Mouse (Mus musculus): ENCODE measurements around the gene Auh. TPM values are rescaled to one million over a fixed set of nuclear protein-coding genes. Genes with fewer than 3 reads are reported as not detected.
A peak's percentile ranks its signal among the peaks of the same experiment; 100 is the strongest.

Gene Auh
- 10 to 100 TPM; 73.3 to 81.6 TPM for total RNA-seq (2021)

DNA sequence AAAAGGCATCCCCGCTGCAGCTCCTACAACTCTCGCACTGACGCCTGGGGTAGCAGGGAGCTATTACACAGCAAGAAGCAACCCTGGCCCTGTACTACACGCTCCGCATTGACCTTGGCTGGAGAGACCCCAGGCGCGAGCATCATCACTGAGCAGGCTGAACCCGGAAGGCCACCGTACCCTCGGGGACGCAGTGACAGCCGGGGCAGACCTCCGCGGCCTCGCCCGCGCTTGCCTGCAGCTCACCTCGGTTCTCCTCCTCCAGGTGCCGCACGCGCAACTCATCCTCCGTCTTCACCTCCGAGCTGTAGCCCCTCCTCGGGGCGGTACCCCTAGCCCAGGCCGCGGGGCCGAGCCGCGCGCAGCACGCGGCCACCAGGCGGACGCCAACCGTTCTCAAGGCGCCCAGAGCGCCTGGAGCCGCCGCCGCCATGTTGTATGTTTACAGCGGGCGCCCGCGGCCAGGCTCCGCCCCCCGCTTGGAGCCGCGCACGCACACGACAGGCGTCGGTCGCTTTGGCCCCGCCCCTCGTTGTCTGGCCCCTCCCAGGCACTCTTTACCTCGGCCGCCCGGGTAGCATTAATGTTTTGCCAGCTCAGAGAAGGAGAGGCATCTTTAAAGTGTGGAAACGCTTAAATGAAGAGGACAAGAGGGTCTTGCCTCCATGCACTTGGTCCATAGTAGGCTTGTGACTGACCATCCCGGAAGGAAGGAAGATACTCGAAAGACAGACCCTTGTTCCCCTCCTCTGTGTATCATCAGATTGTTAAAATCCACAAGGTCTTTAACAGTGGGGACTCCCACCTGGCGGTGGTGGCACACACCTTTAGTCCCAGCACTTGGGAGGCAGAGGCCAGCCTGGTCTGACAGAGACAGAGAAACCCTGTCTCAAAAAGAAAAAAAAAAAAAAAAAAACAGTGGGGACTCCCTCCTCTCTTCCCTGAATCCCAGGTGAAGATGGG, at the start of gene Auh:
TSS of gene Auh (minus strand) at position 473 of the 963 bp plus-strand sequence.
- DNase-seq (ENCODE audit: extremely low spot score in 1 of 2, low spot score in 2 of 2) = peak; percentile 61 to 93
- intact Hi-C loops (cut with DNase I) = loop anchor here (5.0 kb wide), 2 partner anchors 38 to 53 kb away; partner anchors contain the start of gene Nfil3

- peak in 1 of 2 experiments; percentile 63 for DNase-seq (ENCODE audit: extremely low spot score in 1 of 2, low spot score in 2 of 2)
Observed at GRCm38 (mm10) chr13:52978321-52978981, 49.0 kb upstream of the Auh start.

DNA sequence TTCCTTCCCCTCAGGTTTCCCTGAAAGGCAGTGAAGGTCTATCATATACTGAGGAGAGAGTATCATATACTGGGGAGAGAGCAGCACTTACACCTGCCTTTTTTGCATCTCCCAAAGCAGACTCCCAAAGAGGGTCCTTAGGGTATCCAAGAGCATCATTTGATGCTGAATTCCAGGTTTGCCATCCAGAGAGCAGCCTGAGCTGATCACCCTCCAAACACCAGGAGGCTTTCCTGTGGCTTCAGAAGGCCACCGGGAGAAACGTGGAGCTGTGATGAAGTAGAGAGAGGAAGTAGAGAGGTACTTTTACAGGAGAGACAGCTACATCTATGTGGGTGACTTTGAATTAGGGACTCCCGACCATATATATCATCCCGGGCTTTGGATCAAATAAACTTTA, 48.3 kb upstream of the Auh start:
- DNase-seq (ENCODE audit: extremely low spot score in 1 of 2, low spot score in 2 of 2) = no peak
- intact Hi-C loops (cut with DNase I) = loop anchor here (5.0 to 10.0 kb wide), 2 partner anchors 103 to 155 kb away; no protein-coding TSS in a partner anchor

More at GRCm38 (mm10) chr13:52978321-52978981, 49.0 kb upstream of the Auh start:
- intact Hi-C loops (cut with DNase I) = loop anchor here (5.0 to 10.0 kb wide), 2 partner anchors 104 to 156 kb away; no protein-coding TSS in a partner anchor

GRCm38 (mm10) chr13:52977221-52977609, 47.7 kb upstream of the Auh start:
- no peak for DNase-seq (ENCODE audit: extremely low spot score in 1 of 2, low spot score in 2 of 2)
- intact Hi-C loops (cut with DNase I) = loop anchor here (5.0 to 10.0 kb wide), 2 partner anchors 102 to 155 kb away; no protein-coding TSS in a partner anchor

DNA sequence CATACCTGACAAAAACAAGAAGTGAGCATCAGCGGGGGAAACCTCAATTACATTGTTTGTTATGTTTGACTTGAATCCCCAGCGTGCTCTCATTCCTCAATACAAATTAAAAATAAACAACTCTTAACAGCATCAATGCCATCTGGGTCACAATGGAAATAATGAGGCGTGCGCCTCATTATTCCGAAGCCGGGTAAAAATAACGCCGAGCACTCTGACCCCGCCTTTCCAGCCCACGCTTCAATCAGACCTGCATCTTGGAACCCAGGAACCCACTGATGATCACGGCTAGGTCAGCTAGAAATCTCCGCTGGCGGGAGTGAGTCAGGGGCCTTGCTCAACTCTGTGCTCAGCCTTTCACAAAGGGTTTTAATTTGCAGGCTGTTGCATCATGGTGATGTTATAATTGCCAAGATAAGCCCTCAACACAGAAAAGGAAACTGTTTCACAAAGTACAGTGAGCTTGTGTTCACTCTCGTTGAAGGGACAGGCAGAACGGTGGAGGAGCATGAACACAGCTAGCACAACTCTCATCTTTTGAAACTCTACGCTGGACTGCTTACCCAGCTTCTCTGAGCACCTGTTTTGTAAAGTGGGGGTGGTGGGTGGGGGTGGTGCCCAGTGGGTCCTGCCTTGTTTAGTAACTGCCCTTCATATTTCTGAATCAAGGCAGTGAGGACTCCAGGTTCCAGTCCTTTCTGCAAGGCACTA, 47.2 kb upstream of the Auh start:
- intact Hi-C loops (cut with DNase I) = loop anchor here (5.0 to 10.0 kb wide), 2 partner anchors 102 to 154 kb away; no protein-coding TSS in a partner anchor
- DNase-seq (ENCODE audit: extremely low spot score in 1 of 2, low spot score in 2 of 2) = no peak

GRCm38 (mm10) chr13:52976130-52976509, 46.6 kb upstream of the Auh start:
- intact Hi-C loops (cut with DNase I) = loop anchor here (5.0 to 10.0 kb wide), 2 partner anchors 101 to 154 kb away; no protein-coding TSS in a partner anchor
- DNase-seq (ENCODE audit: extremely low spot score in 1 of 2, low spot score in 2 of 2) = no peak

DNA sequence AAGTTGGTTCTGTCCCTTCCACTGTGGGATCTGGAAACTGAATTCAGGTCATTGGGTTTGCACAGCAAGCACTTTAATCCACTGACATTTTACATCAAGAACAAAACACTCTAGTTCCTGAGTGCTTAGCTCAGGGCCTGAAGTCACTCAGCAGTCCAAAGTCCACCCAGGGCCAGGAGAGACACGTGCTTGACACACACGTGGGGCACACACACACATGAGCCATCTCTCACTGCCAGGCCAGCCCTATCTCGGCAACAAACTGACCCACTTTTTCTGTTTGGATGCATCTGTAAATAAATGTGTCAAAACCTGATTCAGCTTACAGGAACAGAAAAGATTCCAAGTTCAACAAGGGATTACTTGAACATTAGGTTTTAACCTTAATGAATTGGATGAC, 45.2 kb upstream of the Auh start:
- intact Hi-C loops (cut with DNase I) = loop anchor here (5.0 to 10.0 kb wide), 2 partner anchors 100 to 152 kb away; no protein-coding TSS in a partner anchor
- no peak for DNase-seq (ENCODE audit: extremely low spot score in 1 of 2, low spot score in 2 of 2)

DNA sequence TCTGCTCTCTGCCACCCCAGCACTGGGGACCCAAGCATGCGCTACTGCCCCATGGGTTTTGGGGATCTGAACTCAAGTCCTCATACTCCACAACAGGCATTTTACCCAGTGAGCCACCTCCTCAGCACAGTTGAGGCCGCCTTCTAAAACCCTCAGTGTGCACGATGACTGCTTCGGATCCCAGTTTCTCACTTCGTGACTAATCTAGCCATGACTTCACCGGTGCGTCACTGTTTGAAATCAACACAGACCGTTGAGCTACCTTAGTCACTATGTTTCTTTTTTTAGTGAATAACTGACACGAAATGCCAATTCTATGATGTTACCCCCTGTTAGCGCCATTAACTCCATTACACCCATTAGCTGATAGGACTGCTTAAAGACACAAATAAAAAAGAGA, 43.9 kb upstream of the Auh start:
- intact Hi-C loops (cut with DNase I) = loop anchor here (10.0 kb wide), 1 partner anchor 99 kb away; no protein-coding TSS in a partner anchor
- no peak for DNase-seq (ENCODE audit: extremely low spot score in 1 of 2, low spot score in 2 of 2)

DNA sequence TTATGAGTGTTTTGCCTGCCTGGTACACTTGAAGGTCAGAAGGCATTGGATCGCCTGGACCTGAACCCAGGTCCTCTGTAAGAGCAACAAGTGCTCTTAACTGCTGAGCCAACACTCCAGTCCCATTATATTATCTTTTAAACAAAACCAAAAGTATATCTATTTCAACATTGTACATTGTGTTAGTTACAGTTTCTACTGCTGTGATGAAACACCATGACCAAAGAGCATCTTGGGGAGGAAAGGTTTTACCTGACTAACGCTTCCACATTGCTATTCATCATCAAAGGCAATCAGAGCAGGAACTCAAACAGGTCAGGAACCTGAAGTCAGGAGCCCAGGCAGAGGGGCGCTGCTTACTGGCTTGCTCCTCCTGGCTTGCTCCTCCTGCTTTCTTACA, 43.1 kb upstream of the Auh start:
- intact Hi-C loops (cut with DNase I) = loop anchor here (10.0 kb wide), 1 partner anchor 98 kb away; no protein-coding TSS in a partner anchor
- no peak for DNase-seq (ENCODE audit: extremely low spot score in 1 of 2, low spot score in 2 of 2)

DNA sequence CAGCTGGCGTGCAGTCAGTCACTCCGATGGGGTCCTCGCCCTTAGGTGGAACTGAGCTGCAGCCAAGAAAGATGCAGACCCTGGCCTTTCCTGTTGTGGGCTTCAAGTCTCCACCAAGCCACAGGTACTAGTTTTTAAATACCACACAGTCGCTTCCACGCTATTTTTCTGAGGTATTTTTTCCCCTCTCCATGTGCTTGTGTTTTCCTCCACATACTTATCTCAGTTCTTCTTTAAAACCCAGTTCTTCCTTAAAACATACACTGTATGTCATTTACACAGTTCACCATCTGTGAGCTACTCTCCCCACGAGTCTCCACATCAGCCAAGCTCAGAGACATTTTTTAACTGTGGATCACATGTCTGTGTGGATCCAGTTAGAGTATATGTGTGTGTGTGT, 41.4 kb upstream of the Auh start:
- intact Hi-C loops (cut with DNase I) = loop anchor here (10.0 kb wide), 1 partner anchor 96 kb away; no protein-coding TSS in a partner anchor
- DNase-seq (ENCODE audit: extremely low spot score in 1 of 2, low spot score in 2 of 2) = no peak

- no peak for DNase-seq (ENCODE audit: extremely low spot score in 1 of 2, low spot score in 2 of 2)
- intact Hi-C loops (cut with DNase I) = no loop called here
Observed at GRCm38 (mm10) chr13:52962922-52963321, 33.4 kb upstream of the Auh start.

- intact Hi-C loops (cut with DNase I) = no loop called here
- no peak for DNase-seq (ENCODE audit: extremely low spot score in 1 of 2, low spot score in 2 of 2)
Observed at GRCm38 (mm10) chr13:52962361-52962760, 32.9 kb upstream of the Auh start.

GRCm38 (mm10) chr13:52953779-52954553, 24.5 kb upstream of the Auh start:
- DNase-seq (ENCODE audit: extremely low spot score in 1 of 2, low spot score in 2 of 2) = no peak
- intact Hi-C loops (cut with DNase I) = no loop called here

DNA sequence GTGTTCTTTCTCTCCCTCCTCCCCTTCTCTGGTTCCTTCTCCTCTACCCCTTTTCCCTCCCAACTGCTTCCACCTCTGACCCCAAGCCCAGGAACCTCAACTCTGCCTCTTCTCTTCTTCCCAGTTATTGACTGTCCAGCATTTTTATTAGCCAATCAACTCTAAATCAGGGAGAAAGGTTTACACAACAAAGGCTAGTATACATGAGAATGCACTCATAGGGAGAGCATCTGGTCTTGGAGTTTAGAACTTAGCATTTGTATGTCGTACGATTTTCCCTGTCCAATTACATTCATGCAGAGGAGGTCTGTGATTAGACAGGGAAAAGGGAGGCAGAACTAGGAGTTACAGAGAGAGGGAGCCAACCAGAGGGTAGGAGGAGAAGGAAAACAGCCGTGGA, 19.7 kb upstream of the Auh start:
- no peak for DNase-seq (ENCODE audit: extremely low spot score in 1 of 2, low spot score in 2 of 2)
- intact Hi-C loops (cut with DNase I) = no loop called here

DNA sequence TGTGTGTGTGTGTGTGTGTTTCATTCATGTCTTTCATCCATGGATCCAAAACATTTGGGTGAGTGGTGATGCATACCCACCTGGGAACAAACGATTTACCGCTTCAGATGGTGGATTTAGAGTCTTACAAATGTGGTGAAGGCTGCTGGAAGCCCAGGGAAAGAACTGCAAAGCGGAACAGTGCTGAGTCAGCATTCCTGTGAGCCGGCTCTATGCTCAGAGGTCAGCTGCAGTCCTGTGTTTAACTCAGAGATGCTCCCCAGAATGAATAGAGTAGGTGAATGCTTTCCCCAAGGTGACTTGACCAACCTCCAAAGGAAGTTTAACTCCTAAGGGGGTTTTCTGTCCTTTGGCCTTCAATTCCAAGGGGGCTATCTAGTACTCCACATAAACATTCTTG, 18.1 kb upstream of the Auh start:
- DNase-seq (ENCODE audit: extremely low spot score in 1 of 2, low spot score in 2 of 2) = no peak
- intact Hi-C loops (cut with DNase I) = no loop called here

- peak in 1 of 2 experiments; percentile 15 for DNase-seq (ENCODE audit: extremely low spot score in 1 of 2, low spot score in 2 of 2)
- intact Hi-C loops (cut with DNase I) = no loop called here
Observed at GRCm38 (mm10) chr13:52945769-52946168, 16.3 kb upstream of the Auh start.

- intact Hi-C loops (cut with DNase I) = no loop called here
- no peak for DNase-seq (ENCODE audit: extremely low spot score in 1 of 2, low spot score in 2 of 2)
Observed at GRCm38 (mm10) chr13:52944116-52944515, 14.6 kb upstream of the Auh start.

DNA sequence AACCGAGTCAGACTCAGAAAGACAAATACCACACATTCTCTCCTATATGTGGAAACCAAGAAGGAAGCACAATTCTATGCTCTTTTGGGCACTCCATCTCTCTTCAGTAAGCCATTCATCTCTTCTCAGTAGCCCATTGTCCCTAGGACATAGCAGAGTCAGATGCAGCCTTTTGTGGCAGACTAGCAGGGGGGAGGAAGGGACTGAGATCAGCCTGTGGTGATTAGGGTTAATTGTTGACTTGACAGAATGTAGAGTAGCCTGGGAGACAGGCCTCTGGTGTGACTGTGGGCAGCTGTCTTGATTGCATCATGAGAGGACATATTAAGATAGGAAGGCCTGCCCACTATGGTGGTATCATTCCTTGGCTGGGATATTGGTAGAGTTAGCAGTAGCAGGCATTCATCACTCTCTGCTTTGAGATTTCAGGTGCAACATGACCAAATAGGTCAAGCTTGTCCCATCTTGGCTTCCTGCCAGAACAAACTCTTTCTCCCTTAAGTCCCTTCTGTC, 13.5 kb upstream of the Auh start:
- no peak for DNase-seq (ENCODE audit: extremely low spot score in 1 of 2, low spot score in 2 of 2)
- intact Hi-C loops (cut with DNase I) = no loop called here

All from left cerebral cortex, postnatal 10 days (tissue).